Mouse (Mus musculus): ENCODE results near the gene Klk11. TPM values are rescaled to one million over a fixed set of nuclear protein-coding genes. Genes with fewer than 3 reads are reported as not detected.

Klk11 gene
- total RNA-seq, 1 experiment = 1.7 TPM

GRCm38 (mm10) chr7:43815211-43815610 lies 40.8 kb downstream of the Klk11 start:
- Histone ChIP-seq H3K9me3 (ENCODE audit: control insufficient read depth, insufficient read depth, low read depth, low read length) (no peaks in the 10 kb centered on the region), H3K4me3 (ENCODE audit: insufficient read depth in 1 of 2, low read depth in 1 of 2, low read length in 2 of 2, poor library complexity in 1 of 2, severe bottlenecking in 1 of 2) (no peak overlapping the region), H3K36me3 (ENCODE audit: control insufficient read depth, insufficient read depth, low read length, poor library complexity, severe bottlenecking) (no peaks in the 10 kb centered on the region), H3K9ac (ENCODE audit: insufficient read depth, low read depth, low read length, poor library complexity, severe bottlenecking) (no peak overlapping the region), H3K4me1 (ENCODE audit: control insufficient read depth in 2 of 2, insufficient read depth in 2 of 2, low read length in 2 of 2, poor library complexity in 1 of 2) (peaks cover 0 to 10% of the 10 kb centered on the region in 2 experiments; a peak in 2 of 4 replicates), H3K27ac (ENCODE audit: insufficient read depth, low read depth, low read length, poor library complexity, severe bottlenecking) (no peak overlapping the region)
- no peak for TF ChIP-seq MAFK (IDR thresholded peaks at IDR 0.05; ENCODE audit: insufficient read depth, low read depth, low read length)
- no peak for DNase-seq (ENCODE audit: low read depth, low spot score)
- in situ Hi-C loops (cut with MboI; ENCODE audit: low sequenced_read_pairs in 2 of 2, unreplicated experiment in 2 of 2) = no loop called here

- Histone ChIP-seq H3K9me3 (ENCODE audit: control insufficient read depth, insufficient read depth, low read depth, low read length) (no peaks in the 10 kb centered on the region), H3K9ac (ENCODE audit: insufficient read depth, low read depth, low read length, poor library complexity, severe bottlenecking) (no peak overlapping the region; the same call in 1 of the 2 replicates), H3K4me3 (ENCODE audit: insufficient read depth in 1 of 2, low read depth in 1 of 2, low read length in 2 of 2, poor library complexity in 1 of 2, severe bottlenecking in 1 of 2) (no peak overlapping the region), H3K36me3 (ENCODE audit: control insufficient read depth, insufficient read depth, low read length, poor library complexity, severe bottlenecking) (no peaks in the 10 kb centered on the region), H3K4me1 (ENCODE audit: control insufficient read depth in 2 of 2, insufficient read depth in 2 of 2, low read length in 2 of 2, poor library complexity in 1 of 2) (peaks cover 0 to 8% of the 10 kb centered on the region in 2 experiments; a peak in 2 of 4 replicates), H3K27ac (ENCODE audit: insufficient read depth, low read depth, low read length, poor library complexity, severe bottlenecking) (no peak overlapping the region)
- in situ Hi-C loops (cut with MboI; ENCODE audit: low sequenced_read_pairs in 2 of 2, unreplicated experiment in 2 of 2) = no loop called here
- TF ChIP-seq ZNF384 (IDR thresholded peaks at IDR 0.05; ENCODE audit: low read depth, low read length) (no peak), MAFK (IDR thresholded peaks at IDR 0.05; ENCODE audit: insufficient read depth, low read depth, low read length) (no peak), CHD2 (IDR thresholded peaks at IDR 0.05; ENCODE audit: low read depth, low read length) (no peak), HCFC1 (IDR thresholded peaks at IDR 0.05; ENCODE audit: borderline replicate concordance, insufficient read depth, low read length) (no peak), ZC3H11A (IDR thresholded peaks at IDR 0.05; ENCODE audit: borderline replicate concordance, low read depth, low read length) (no peak)
- no peak for DNase-seq (ENCODE audit: low read depth, low spot score)
These were observed 42.3 kb downstream of the Klk11 start for GRCm38 (mm10) chr7:43816746-43817145.

GRCm38 (mm10) chr7:43821581-43821980 lies 47.2 kb downstream of the Klk11 start:
- no peak for DNase-seq (ENCODE audit: low read depth, low spot score)
- Histone ChIP-seq H3K27ac (ENCODE audit: insufficient read depth, low read depth, low read length, poor library complexity, severe bottlenecking) (no peak overlapping the region), H3K4me3 (ENCODE audit: insufficient read depth in 1 of 2, low read depth in 1 of 2, low read length in 2 of 2, poor library complexity in 1 of 2, severe bottlenecking in 1 of 2) (no peak overlapping the region), H3K36me3 (ENCODE audit: control insufficient read depth, insufficient read depth, low read length, poor library complexity, severe bottlenecking) (no peaks in the 10 kb centered on the region), H3K4me1 (ENCODE audit: control insufficient read depth in 2 of 2, insufficient read depth in 2 of 2, low read length in 2 of 2, poor library complexity in 1 of 2) (peaks cover 0 to 7% of the 10 kb centered on the region in 2 experiments; a peak in 2 of 4 replicates), H3K9me3 (ENCODE audit: control insufficient read depth, insufficient read depth, low read depth, low read length) (no peaks in the 10 kb centered on the region), H3K9ac (ENCODE audit: insufficient read depth, low read depth, low read length, poor library complexity, severe bottlenecking) (no peak overlapping the region)
- no peak for TF ChIP-seq MAFK (IDR thresholded peaks at IDR 0.05; ENCODE audit: insufficient read depth, low read depth, low read length)
- TF ChIP-seq ZC3H11A (IDR thresholded peaks at IDR 0.05; ENCODE audit: borderline replicate concordance, low read depth, low read length) = no peak
- no peak for TF ChIP-seq ZNF384 (IDR thresholded peaks at IDR 0.05; ENCODE audit: low read depth, low read length)
- no peak for TF ChIP-seq CHD2 (IDR thresholded peaks at IDR 0.05; ENCODE audit: low read depth, low read length)
- TF ChIP-seq HCFC1 (IDR thresholded peaks at IDR 0.05; ENCODE audit: borderline replicate concordance, insufficient read depth, low read length) = no peak
- in situ Hi-C loops (cut with MboI; ENCODE audit: low sequenced_read_pairs in 2 of 2, unreplicated experiment in 2 of 2) = no loop called here

GRCm38 (mm10) chr7:43824199-43824598 lies 49.8 kb downstream of the Klk11 start, which contains the start of gene Klk6:
Gene Klk6, plus strand, starts transcription at chr7:43824499.
- no peak for TF ChIP-seq MAFK (IDR thresholded peaks at IDR 0.05; ENCODE audit: insufficient read depth, low read depth, low read length)
- TF ChIP-seq ZNF384 (IDR thresholded peaks at IDR 0.05; ENCODE audit: low read depth, low read length) = no peak
- no peak for TF ChIP-seq CHD2 (IDR thresholded peaks at IDR 0.05; ENCODE audit: low read depth, low read length)
- TF ChIP-seq HCFC1 (IDR thresholded peaks at IDR 0.05; ENCODE audit: borderline replicate concordance, insufficient read depth, low read length) = no peak
- TF ChIP-seq ZC3H11A (IDR thresholded peaks at IDR 0.05; ENCODE audit: borderline replicate concordance, low read depth, low read length) = no peak
- Histone ChIP-seq H3K36me3 (ENCODE audit: control insufficient read depth, insufficient read depth, low read length, poor library complexity, severe bottlenecking) (no peaks in the 10 kb centered on the region), H3K4me3 (ENCODE audit: insufficient read depth in 1 of 2, low read depth in 1 of 2, low read length in 2 of 2, poor library complexity in 1 of 2, severe bottlenecking in 1 of 2) (no peak within 1 kb of the TSS), H3K9ac (ENCODE audit: insufficient read depth, low read depth, low read length, poor library complexity, severe bottlenecking) (no peak within 1 kb of the TSS), H3K9me3 (ENCODE audit: control insufficient read depth, insufficient read depth, low read depth, low read length) (no peaks in the 10 kb centered on the region), H3K4me1 (ENCODE audit: control insufficient read depth in 2 of 2, insufficient read depth in 2 of 2, low read length in 2 of 2, poor library complexity in 1 of 2) (no peaks in the 10 kb centered on the region; a peak in 1 of 4 replicates), H3K27ac (ENCODE audit: insufficient read depth, low read depth, low read length, poor library complexity, severe bottlenecking) (no peak within 1 kb of the TSS)
- in situ Hi-C loops (cut with MboI; ENCODE audit: low sequenced_read_pairs in 2 of 2, unreplicated experiment in 2 of 2) = no loop called here
- no peak for DNase-seq (ENCODE audit: low read depth, low spot score)

GRCm38 (mm10) chr7:43826056-43826455 lies 51.7 kb downstream of the Klk11 start:
- Histone ChIP-seq H3K27ac (ENCODE audit: insufficient read depth, low read depth, low read length, poor library complexity, severe bottlenecking) (no peak overlapping the region), H3K9ac (ENCODE audit: insufficient read depth, low read depth, low read length, poor library complexity, severe bottlenecking) (no peak overlapping the region), H3K36me3 (ENCODE audit: control insufficient read depth, insufficient read depth, low read length, poor library complexity, severe bottlenecking) (no peaks in the 10 kb centered on the region), H3K9me3 (ENCODE audit: control insufficient read depth, insufficient read depth, low read depth, low read length) (no peaks in the 10 kb centered on the region), H3K4me1 (ENCODE audit: control insufficient read depth in 2 of 2, insufficient read depth in 2 of 2, low read length in 2 of 2, poor library complexity in 1 of 2) (no peaks in the 10 kb centered on the region; a peak in 1 of 4 replicates), H3K4me3 (ENCODE audit: insufficient read depth in 1 of 2, low read depth in 1 of 2, low read length in 2 of 2, poor library complexity in 1 of 2, severe bottlenecking in 1 of 2) (no peak overlapping the region)
- no peak for DNase-seq (ENCODE audit: low read depth, low spot score)
- in situ Hi-C loops (cut with MboI; ENCODE audit: low sequenced_read_pairs in 2 of 2, unreplicated experiment in 2 of 2) = no loop called here
- TF ChIP-seq MAFK (IDR thresholded peaks at IDR 0.05; ENCODE audit: insufficient read depth, low read depth, low read length) = no peak
